Mouse (Mus musculus) urinary bladder, adult 18-20 months (tissue): Measurements from ENCODE around the gene Trim71.
"Not testable (repeated sequence)": the region's sequence is repeated elsewhere in the genome, so short reads cannot be mapped to it uniquely, and the experiment has no call there.

Source experiments
- DNase-seq, 2 experiments: peaks; one replicate each; pipeline ENCODE4 v3.0.0; 2022; ENCODE audit warnings: low spot score in 2 of 2, mixed read lengths in 2 of 2

The Trim71 gene

DNA sequence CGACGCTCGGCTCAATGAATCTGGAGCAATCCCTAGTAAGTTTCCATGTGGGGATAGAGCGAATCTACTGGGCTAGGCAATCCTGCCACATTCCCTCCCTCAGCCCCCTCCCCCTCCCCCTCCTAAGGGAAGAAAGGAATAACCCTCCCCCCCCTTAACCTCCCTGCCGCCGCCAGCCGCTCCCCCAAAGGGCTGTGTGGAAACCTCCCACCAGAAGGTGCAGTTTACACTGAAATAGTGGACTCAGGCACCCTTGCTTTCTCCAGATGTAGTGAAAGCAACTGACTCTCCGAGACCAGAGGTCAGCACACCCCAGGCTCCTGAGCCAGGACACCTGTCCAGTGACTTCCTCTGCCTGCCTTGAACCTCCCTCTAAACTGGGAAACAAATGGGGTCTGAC, 37.6 kb downstream of the Trim71 start:
- no peak for DNase-seq

DNA sequence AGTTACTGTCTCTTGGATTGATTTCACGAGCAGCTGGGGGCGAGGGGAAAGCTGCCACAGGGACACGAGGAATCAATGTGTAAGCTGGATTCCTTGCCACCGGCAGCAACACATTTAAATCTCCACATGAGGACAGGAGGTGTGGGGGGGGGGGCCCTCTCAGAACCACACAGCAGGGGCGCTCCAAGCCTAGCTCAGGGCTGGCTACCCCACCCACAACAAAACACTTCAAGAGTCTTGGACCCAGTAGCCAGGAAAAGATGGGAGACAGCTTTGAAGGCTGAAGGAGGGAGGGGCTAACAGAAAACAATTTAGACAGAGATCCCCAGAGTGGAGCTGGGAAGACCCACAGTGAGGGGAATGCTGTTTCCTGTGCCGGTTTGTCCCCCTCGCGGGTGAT, 38.3 kb downstream of the Trim71 start:
- DNase-seq: no peak

DNA sequence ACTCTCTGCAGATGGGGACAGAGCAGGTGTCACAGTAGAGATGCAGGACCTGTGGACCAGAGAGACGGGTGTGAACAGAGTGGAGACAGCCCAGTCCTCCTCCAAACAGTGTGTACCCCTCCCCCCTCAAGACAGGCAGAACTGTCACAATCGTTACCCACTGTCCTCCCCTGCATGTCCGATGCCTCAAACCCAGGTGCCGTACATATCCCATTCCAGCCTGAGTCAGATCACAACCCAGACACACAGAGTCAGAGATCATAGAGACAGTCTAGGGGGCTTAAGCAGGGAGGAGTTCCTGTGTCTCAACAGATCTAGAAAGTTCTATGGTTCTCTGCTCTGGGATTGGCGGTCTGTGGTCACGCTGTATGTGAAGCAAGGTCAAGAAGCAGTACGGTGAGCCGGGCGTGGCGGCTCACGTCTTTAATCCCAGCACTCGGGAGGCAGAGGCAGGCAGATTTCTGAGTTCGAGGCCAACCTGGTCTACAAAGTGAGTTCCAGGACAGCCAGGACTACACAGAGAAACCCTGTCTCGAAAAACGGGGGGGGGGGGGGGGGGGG, 39.0 kb downstream of the Trim71 start:
- DNase-seq: no peak

- no peak for DNase-seq
Measured at GRCm38 (mm10) chr9:114522501-114522900, 41.7 kb downstream of the Trim71 start.

- no peak for DNase-seq
Measured at GRCm38 (mm10) chr9:114522041-114522440, 42.1 kb downstream of the Trim71 start.

DNA sequence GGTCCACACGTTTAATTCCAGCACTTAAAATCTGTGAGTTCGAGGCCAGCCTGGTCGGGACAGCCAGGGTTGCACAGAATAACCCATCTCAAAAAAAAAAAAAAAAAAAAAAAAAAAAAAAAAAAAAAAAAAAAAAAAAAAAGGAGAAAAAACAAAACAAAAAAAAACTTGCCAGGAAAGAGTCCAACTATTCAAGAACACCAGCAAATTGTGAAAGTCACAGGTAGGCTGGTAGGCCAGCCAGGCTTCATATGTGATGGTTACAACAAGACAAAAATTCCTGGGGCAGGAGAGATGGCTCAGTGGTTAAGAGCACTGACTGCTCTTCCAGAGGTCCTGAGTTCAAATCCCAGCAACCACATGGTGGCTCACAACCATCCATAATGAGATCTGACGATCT, 43.6 kb downstream of the Trim71 start:
- not testable (repeated sequence) for DNase-seq

- no peak for DNase-seq
Measured at GRCm38 (mm10) chr9:114518812-114519477, 45.2 kb downstream of the Trim71 start.

- no peak for DNase-seq
Measured at GRCm38 (mm10) chr9:114517924-114518497, 46.2 kb downstream of the Trim71 start.

GRCm38 (mm10) chr9:114515364-114515763, 48.8 kb downstream of the Trim71 start, which contains the start of gene C130032M10Rik:
TSS of gene C130032M10Rik (plus strand) at chr9:114515697.
- DNase-seq: no peak

GRCm38 (mm10) chr9:114512831-114513230, 51.3 kb downstream of the Trim71 start:
- no peak for DNase-seq

DNA sequence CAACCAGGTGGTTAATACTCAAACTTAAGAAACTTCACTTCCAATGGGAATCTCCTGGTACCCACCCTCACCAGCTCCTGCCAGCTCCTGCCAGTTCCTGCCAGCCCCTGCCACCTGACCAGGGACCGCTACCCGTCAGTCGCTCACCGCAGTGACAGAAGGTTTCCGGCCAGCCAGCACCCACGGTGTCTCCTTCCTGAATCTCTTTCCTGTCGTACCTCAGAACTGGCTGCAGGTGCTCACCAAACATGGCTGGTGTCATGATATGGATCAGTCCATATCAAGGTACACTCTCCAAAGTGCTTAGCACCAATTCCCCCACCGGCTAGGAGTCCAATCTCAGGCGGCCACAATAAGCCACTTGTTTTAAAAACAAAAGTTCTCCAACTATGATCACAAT, 54.4 kb downstream of the Trim71 start:
- DNase-seq: no peak

GRCm38 (mm10) chr9:114507421-114507820, 56.7 kb downstream of the Trim71 start:
- no peak for DNase-seq

DNA sequence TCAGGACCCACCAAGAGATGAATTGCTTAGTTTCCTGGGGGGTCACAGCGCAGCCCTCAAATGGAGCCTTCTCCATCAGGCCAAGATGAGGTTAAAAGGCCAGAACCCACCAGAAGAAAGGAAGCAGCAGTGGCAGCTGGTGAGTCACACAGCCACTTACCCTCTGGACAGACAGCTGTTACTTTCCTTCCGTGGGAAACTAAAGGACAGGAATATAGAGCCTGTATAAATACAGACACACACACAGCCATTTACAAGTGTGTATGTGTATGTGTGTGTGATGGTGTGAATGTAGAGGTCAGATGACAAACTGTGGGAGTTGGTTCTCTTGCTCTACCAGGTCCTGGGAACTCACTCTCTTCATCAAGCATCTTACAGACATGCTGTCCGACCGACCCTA, 57.6 kb downstream of the Trim71 start:
- no peak for DNase-seq

- no peak for DNase-seq
Measured at GRCm38 (mm10) chr9:114504816-114505215, 59.4 kb downstream of the Trim71 start, which contains the start of gene Ccr4. TSS of gene Ccr4 (minus strand) at chr9:114504916.

GRCm38 (mm10) chr9:114502711-114503427, 61.3 kb downstream of the Trim71 start:
- DNase-seq: peak; percentile 42 to 72

- DNase-seq: no peak
Measured at GRCm38 (mm10) chr9:114501913-114502312, 62.3 kb downstream of the Trim71 start.

- no peak for DNase-seq
Measured at GRCm38 (mm10) chr9:114501111-114501510, 63.1 kb downstream of the Trim71 start.

DNA sequence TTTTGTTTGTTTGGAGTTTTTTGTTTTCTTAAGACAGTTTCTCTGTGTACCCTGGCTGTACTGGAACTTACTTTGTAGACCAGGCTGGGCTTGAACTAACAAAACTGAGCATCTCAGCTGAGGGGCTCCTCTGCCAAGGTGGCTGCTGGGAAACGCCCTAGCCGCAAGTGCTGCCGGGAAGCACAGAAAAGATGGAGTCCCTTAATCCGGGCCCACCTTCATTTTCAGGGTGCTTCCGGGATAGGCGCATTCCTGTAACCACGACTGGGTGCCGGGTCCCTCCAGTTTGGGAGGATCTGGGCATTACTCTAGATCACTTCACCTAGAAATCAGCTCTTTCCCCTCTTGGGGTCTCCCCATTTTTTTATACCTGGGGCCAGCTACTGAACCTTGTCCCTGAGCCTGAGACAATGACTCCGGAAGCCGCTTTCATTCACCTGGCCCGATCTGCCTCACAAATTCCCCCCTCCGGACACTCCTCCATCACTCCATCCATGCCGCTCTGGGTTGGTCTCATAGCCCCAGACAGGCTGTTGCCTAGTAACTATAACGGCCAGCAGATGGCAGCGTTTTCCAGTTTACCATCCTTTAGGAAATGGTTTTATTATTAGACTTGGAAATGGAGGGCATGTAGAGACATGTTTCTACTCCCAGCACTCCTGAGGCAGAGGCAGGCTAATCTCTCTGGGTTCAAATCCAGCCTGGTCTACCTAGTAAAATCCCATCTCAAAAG, 64.2 kb downstream of the Trim71 start:
- peak in 1 of 2 experiments; percentile 19 for DNase-seq

DNA sequence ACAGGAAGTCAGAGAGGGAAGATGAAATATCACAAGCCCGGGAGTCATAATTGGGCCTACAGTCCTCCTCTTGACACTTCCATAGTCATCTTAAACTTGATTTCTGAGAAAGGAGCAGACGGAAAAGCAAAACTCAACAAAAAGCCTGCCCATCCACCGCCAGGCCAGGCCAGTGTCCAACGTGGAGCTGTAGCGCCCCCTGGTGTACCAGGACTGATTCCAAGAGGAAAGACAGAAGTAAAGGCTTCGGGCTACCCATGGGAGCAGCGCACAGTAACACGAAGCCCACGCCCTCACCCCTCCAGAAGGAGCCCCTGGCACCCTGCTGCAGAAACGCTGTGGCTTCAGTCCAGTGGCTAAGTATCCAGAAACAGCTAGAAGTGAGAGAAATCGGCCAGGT, 66.0 kb downstream of the Trim71 start:
- peak; percentile 68 to 90 for DNase-seq

- DNase-seq: no peak
Measured at GRCm38 (mm10) chr9:114496469-114496868, 67.7 kb downstream of the Trim71 start.

DNA sequence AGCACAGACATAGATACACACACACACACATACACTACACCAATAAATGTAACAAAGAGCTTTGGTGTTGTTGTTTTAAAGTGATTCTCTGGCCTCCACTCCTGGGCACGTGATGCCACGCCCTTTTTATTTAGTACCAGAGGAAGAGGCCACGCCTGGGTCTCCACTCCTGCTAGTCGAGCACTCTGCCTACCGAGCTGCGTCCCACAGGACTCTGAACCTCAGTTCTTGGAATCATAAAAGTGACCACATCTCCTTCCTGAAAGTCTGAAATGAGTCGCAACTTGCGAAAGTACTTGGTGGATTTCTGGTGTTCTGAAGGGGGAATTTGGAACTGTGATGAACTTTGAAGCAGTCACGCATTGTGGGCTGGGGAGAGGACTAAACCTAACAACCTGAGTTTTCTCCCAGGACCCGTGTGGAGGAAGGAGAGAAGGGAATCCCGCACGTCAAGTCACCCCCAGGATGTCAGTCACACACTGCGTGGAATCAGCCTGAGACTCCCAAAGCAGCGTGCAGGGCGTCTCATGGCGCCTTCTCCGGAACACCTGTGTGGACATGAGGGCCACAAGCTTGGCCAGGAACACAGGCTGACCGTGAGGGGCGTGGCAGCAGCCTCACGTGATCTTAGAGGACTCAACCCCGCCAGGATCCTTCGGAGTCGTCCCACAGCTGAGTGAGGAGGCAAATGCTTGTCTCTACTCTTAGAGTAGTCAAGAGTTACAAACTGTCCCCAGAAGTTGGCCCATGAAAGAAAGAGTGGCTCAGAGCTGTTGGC, 76.5 kb downstream of the Trim71 start:
- DNase-seq: no peak
